Mouse (Mus musculus) gastrocnemius, postnatal 36 days (tissue): ENCODE measurements around the gene Ikbke. TPM values are rescaled to one million over a fixed set of nuclear protein-coding genes. Genes with fewer than 3 reads are reported as not detected.

Experiments used
- total RNA-seq, 2 experiments: library from RNA; stranded (reverse); gene quantifications; 2 replicates each; pipeline ENCODE4 v1.2.3; 2021

The Ikbke gene
- total RNA-seq, 2 experiments from 2014 or later = 1.1 TPM

Other genes starting within 250 kb of the Ikbke start
- 100 to 1,000 TPM; 214 to 237 TPM for gene Mapkapk2, start 181.8 kb downstream of the Ikbke start, total RNA-seq
- gene Dyrk3, start 141.3 kb downstream of the Ikbke start, total RNA-seq = not detected
- 10 to 100 TPM; 25.9 to 29.5 TPM for gene Eif2d, start 126.4 kb downstream of the Ikbke start, total RNA-seq
- gene Rassf5, start 34.3 kb downstream of the Ikbke start, total RNA-seq = 1 to 10 TPM in 1 of 2 experiments, under 1 TPM in 1; 0.35 to 1.2 TPM
- gene Srgap2, start 247.7 kb upstream of the Ikbke start, total RNA-seq = 10 to 100 TPM; 10.3 to 10.5 TPM
- under 1 TPM; 0.26 to 0.44 TPM for gene Fam72a, start 248.3 kb upstream of the Ikbke start, total RNA-seq